Mouse (Mus musculus): Measurements from ENCODE around the gene Tnni3k. TPM values are rescaled to one million over a fixed set of nuclear protein-coding genes. Genes with fewer than 3 reads are reported as not detected.

Tnni3k gene
- total and polyA plus RNA-seq, 3 experiments, result 0.07 TPM; not detected in 2

GRCm38 (mm10) chr3:155034323-155034722, 20.9 kb downstream of the Tnni3k start:
- in situ Hi-C loops (cut with MboI; ENCODE audit: low pct_ligation_motif_present, low pct_unique_long_range_greater_than_20kb, low sequenced_read_pairs) (no loop called here), dilution Hi-C loops (cut with MboI; ENCODE audit: extremely low pct_ligation_motif_present, extremely low pct_unique_long_range_greater_than_20kb, low sequenced_read_pairs) (no loop called here)

GRCm38 (mm10) chr3:155030200-155030599, 25.0 kb downstream of the Tnni3k start:
- no peaks in the 10 kb centered on the region for H3K9me3 ChIP-seq (replicated peaks; ENCODE audit: low read length)
- no peaks in the 10 kb centered on the region for H3K36me3 ChIP-seq (replicated peaks in 1 of 2; ENCODE audit: control insufficient read depth in 1 of 2, insufficient read depth in 1 of 2, low read length in 1 of 2)
- H3K9ac ChIP-seq (ENCODE audit: insufficient read depth, low read depth), result no peak overlapping the region
- no peak for TF ChIP-seq CHD2 (IDR thresholded peaks at IDR 0.05; ENCODE audit: low read length)
- TF ChIP-seq MYC (IDR thresholded peaks at IDR 0.05; ENCODE audit: low read depth, low read length), result no peak
- TF ChIP-seq NRF1 (IDR thresholded peaks at IDR 0.05; ENCODE audit: low read depth, low read length), result no peak
- no peak for TF ChIP-seq GABPA (IDR thresholded peaks at IDR 0.05; ENCODE audit: insufficient replicate concordance, low read depth, low read length)
- TF ChIP-seq POLR2AphosphoS2 (IDR thresholded peaks at IDR 0.05; ENCODE audit: low read depth, low read length), result no peak
- TF ChIP-seq USF1 (IDR thresholded peaks at IDR 0.05; ENCODE audit: low read depth, low read length), result no peak
- TF ChIP-seq BHLHE40 (IDR thresholded peaks at IDR 0.05; ENCODE audit: low read depth, low read length), result no peak
- no peak for TF ChIP-seq MXI1 (IDR thresholded peaks at IDR 0.05; ENCODE audit: low read depth, low read length)
- TF ChIP-seq MAX (IDR thresholded peaks at IDR 0.05; ENCODE audit: low read length), result no peak
- TF ChIP-seq ELF1 (IDR thresholded peaks at IDR 0.05; ENCODE audit: low read depth, low read length), result no peak
- no peak for TF ChIP-seq ZNF384 (IDR thresholded peaks at IDR 0.05; ENCODE audit: low read depth, low read length)
- TF ChIP-seq PAX5 (IDR thresholded peaks at IDR 0.05; ENCODE audit: low read length), result no peak
- TF ChIP-seq JUND (conservative IDR thresholded peaks at IDR 0.05; ENCODE audit: low read depth, low read length), result no peak
- H3K27me3 ChIP-seq (replicated peaks), result no peaks in the 10 kb centered on the region
- no peak overlapping the region for H3K4me3 ChIP-seq (replicated peaks in 1 of 3; ENCODE audit: low read depth in 2 of 3, low read length in 2 of 3, poor library complexity in 1 of 3)
- H3K79me2 ChIP-seq (replicated peaks; ENCODE audit: control insufficient read depth, extremely low read depth, insufficient read depth, poor library complexity, severe bottlenecking), result no peaks in the 10 kb centered on the region
- H3K4me2 ChIP-seq (ENCODE audit: insufficient read depth, low read depth, poor library complexity, severe bottlenecking), result no peak overlapping the region
- no peak for DNase-seq (ENCODE audit: extremely low read depth)
- dilution Hi-C loops (cut with MboI; ENCODE audit: extremely low pct_ligation_motif_present, extremely low pct_unique_long_range_greater_than_20kb, low sequenced_read_pairs) (no loop called here), in situ Hi-C loops (cut with MboI; ENCODE audit: low pct_ligation_motif_present, low pct_unique_long_range_greater_than_20kb, low sequenced_read_pairs) (no loop called here)
- H3K27ac ChIP-seq (ENCODE audit: insufficient read depth, low read depth), result no peak overlapping the region
- no peaks in the 10 kb centered on the region for H3K4me1 ChIP-seq (ENCODE audit: control insufficient read depth in 1 of 2, insufficient read depth in 2 of 2)

More at GRCm38 (mm10) chr3:155034323-155034722, 20.9 kb downstream of the Tnni3k start:
- no peak overlapping the region for H3K9ac ChIP-seq (ENCODE audit: insufficient read depth, low read depth)
- no peak for TF ChIP-seq CHD2 (IDR thresholded peaks at IDR 0.05; ENCODE audit: low read length)
- TF ChIP-seq MAX (IDR thresholded peaks at IDR 0.05; ENCODE audit: low read length), result no peak
- TF ChIP-seq ETS1 (conservative IDR thresholded peaks at IDR 0.05; ENCODE audit: low read depth, low read length), result no peak
- TF ChIP-seq ZMIZ1 (IDR thresholded peaks at IDR 0.05; ENCODE audit: low read depth, low read length), result no peak
- no peak for TF ChIP-seq SMC3 (IDR thresholded peaks at IDR 0.05; ENCODE audit: low read depth, low read length)
- TF ChIP-seq CTCF (conservative IDR thresholded peaks at IDR 0.05 in 1 of 2, IDR thresholded peaks at IDR 0.05 in 1 of 2; ENCODE audit: low read depth in 2 of 2, low read length in 2 of 2), result peak; percentile 25 to 64; a peak in 3 of 4 replicates
- TF ChIP-seq CHD1 (IDR thresholded peaks at IDR 0.05; ENCODE audit: low read depth, low read length), result no peak
- TF ChIP-seq USF2 (conservative IDR thresholded peaks at IDR 0.05; ENCODE audit: low read depth, low read length), result no peak
- no peak for TF ChIP-seq TBP (conservative IDR thresholded peaks at IDR 0.05; ENCODE audit: low read depth, low read length)
- H3K27me3 ChIP-seq (replicated peaks), result no peaks in the 10 kb centered on the region
- no peaks in the 10 kb centered on the region for H3K4me1 ChIP-seq (ENCODE audit: control insufficient read depth in 1 of 2, insufficient read depth in 2 of 2)
- no peaks in the 10 kb centered on the region for H3K9me3 ChIP-seq (replicated peaks; ENCODE audit: low read length)
- no peaks in the 10 kb centered on the region for H3K36me3 ChIP-seq (replicated peaks in 1 of 2; ENCODE audit: control insufficient read depth in 1 of 2, insufficient read depth in 1 of 2, low read length in 1 of 2)
- no peak overlapping the region for H3K27ac ChIP-seq (ENCODE audit: insufficient read depth, low read depth)
- H3K79me2 ChIP-seq (replicated peaks; ENCODE audit: control insufficient read depth, extremely low read depth, insufficient read depth, poor library complexity, severe bottlenecking), result no peaks in the 10 kb centered on the region
- DNase-seq (ENCODE audit: extremely low read depth), result peak; percentile 32
- no peak overlapping the region for H3K4me3 ChIP-seq (replicated peaks in 1 of 3; ENCODE audit: low read depth in 2 of 3, low read length in 2 of 3, poor library complexity in 1 of 3)
- no peak overlapping the region for H3K4me2 ChIP-seq (ENCODE audit: insufficient read depth, low read depth, poor library complexity, severe bottlenecking)
